Mouse (Mus musculus): ENCODE measurements around the gene Gm28044. TPM values are rescaled to one million over a fixed set of nuclear protein-coding genes. Genes with fewer than 3 reads are reported as not detected.

Gene Gm28044
- polyA plus RNA-seq, 1 experiment from 2014 or later: not detected

Other genes with a start within 250 kb of the Gm28044 start
- gene Rslcan18, start 244.3 kb downstream of the Gm28044 start, polyA plus RNA-seq (2014; fragmentation: Nextera tagmentation; extraction: Ambion mirVana): 0.34 and 0.41 TPM in 2 replicates
- gene Zfp759, start 238.9 kb downstream of the Gm28044 start, polyA plus RNA-seq (2014; fragmentation: Nextera tagmentation; extraction: Ambion mirVana): 2.3 and 3.1 TPM in 2 replicates
- 6.0 and 7.3 TPM in 2 replicates for gene Rsl1, start 187.4 kb downstream of the Gm28044 start, polyA plus RNA-seq (2014; fragmentation: Nextera tagmentation; extraction: Ambion mirVana)
- gene Zfp455, start 166.0 kb downstream of the Gm28044 start, polyA plus RNA-seq (2014; fragmentation: Nextera tagmentation; extraction: Ambion mirVana): 1.3 and 2.1 TPM in 2 replicates
- gene Zfp458, start 82.1 kb downstream of the Gm28044 start, polyA plus RNA-seq (2014; fragmentation: Nextera tagmentation; extraction: Ambion mirVana): 1.7 and 2.2 TPM in 2 replicates
- gene Zfp457, start 54.1 kb downstream of the Gm28044 start, polyA plus RNA-seq (2014; fragmentation: Nextera tagmentation; extraction: Ambion mirVana): 0.27 and 0.54 TPM in 2 replicates
- 1.9 and 2.8 TPM in 2 replicates for gene Zfp595, start 28.0 kb downstream of the Gm28044 start, polyA plus RNA-seq (2014; fragmentation: Nextera tagmentation; extraction: Ambion mirVana)
- gene Zfp953, start 69 bp upstream of the Gm28044 start, polyA plus RNA-seq (2014; fragmentation: Nextera tagmentation; extraction: Ambion mirVana): 1.1 and 1.2 TPM in 2 replicates
- gene Gm28041, start 15.2 kb upstream of the Gm28044 start, polyA plus RNA-seq (2014; fragmentation: Nextera tagmentation; extraction: Ambion mirVana): 0.59 TPM in 1 of 2 replicates, not detected in the other
- gene Zfp456, start 15.3 kb upstream of the Gm28044 start, polyA plus RNA-seq (2014; fragmentation: Nextera tagmentation; extraction: Ambion mirVana): 1.2 and 1.5 TPM in 2 replicates
- 4.3 and 5.4 TPM in 2 replicates for gene Zfp429, start 39.3 kb upstream of the Gm28044 start, polyA plus RNA-seq (2014; fragmentation: Nextera tagmentation; extraction: Ambion mirVana)
- 1.2 and 1.3 TPM in 2 replicates for gene Zfp459, start 60.9 kb upstream of the Gm28044 start, polyA plus RNA-seq (2014; fragmentation: Nextera tagmentation; extraction: Ambion mirVana)
- 9.5 and 9.7 TPM in 2 replicates for gene Zfp874a, start 91.1 kb upstream of the Gm28044 start, polyA plus RNA-seq (2014; fragmentation: Nextera tagmentation; extraction: Ambion mirVana)
- gene Zfp874b, start 123.7 kb upstream of the Gm28044 start, polyA plus RNA-seq (2014; fragmentation: Nextera tagmentation; extraction: Ambion mirVana): 1.7 and 2.6 TPM in 2 replicates
- 19.5 and 19.6 TPM in 2 replicates for gene Zfp58, start 140.0 kb upstream of the Gm28044 start, polyA plus RNA-seq (2014; fragmentation: Nextera tagmentation; extraction: Ambion mirVana)
- not detected in 2 replicates for gene Gm26965, start 165.6 kb upstream of the Gm28044 start, polyA plus RNA-seq (2014; fragmentation: Nextera tagmentation; extraction: Ambion mirVana)
- gene Zfp87, start 165.6 kb upstream of the Gm28044 start, polyA plus RNA-seq (2014; fragmentation: Nextera tagmentation; extraction: Ambion mirVana): 26.8 and 32.8 TPM in 2 replicates
- 18.7 and 20.0 TPM in 2 replicates for gene Zfp748, start 193.3 kb upstream of the Gm28044 start, polyA plus RNA-seq (2014; fragmentation: Nextera tagmentation; extraction: Ambion mirVana)
- 5.1 and 5.8 TPM in 2 replicates for gene Zfp729b, start 249.2 kb upstream of the Gm28044 start, polyA plus RNA-seq (2014; fragmentation: Nextera tagmentation; extraction: Ambion mirVana)